Mouse (Mus musculus): ENCODE measurements around the gene Plk5. TPM values are rescaled to one million over a fixed set of nuclear protein-coding genes. Genes with fewer than 3 reads are reported as not detected.
A peak's percentile ranks its signal among the peaks of the same experiment; 100 is the strongest.

The Plk5 gene
- polyA plus RNA-seq, 1 experiment from 2014 or later, result 1.2 TPM

GRCm38 (mm10) chr10:80329273-80330081 is 26.8 kb upstream of the Plk5 start, which contains the start of the genes Pcsk4 and Reep6:
Gene Pcsk4, minus strand, starts transcription at chr10:80329498.
Gene Reep6, plus strand, starts transcription at chr10:80329953.
- DNase-seq (ENCODE audit: low spot score) (peak; percentile 97), ATAC-seq (peak; percentile 94)
- H3K9ac ChIP-seq (ENCODE audit: low read length), result peak within 1 kb of the TSS; percentile 46
- H3K27ac ChIP-seq (ENCODE audit: low read depth, low read length), result no peak within 1 kb of the TSS; the same call in 1 of the 2 replicates
- H3K27me3 ChIP-seq (replicated peaks; ENCODE audit: control insufficient read depth, insufficient read depth, low read length), result peaks cover 7% of the 10 kb centered on the region; the same call in 1 of the 2 replicates
- 4% methylated on average over 34 of the region's 36 CpGs for WGBS
- peak within 1 kb of the TSS; percentile 79 for H3K4me2 ChIP-seq (ENCODE audit: low read length)
- peak within 1 kb of the TSS; percentile 40 for H3K4me3 ChIP-seq (ENCODE audit: low read depth, low read length)
- no peaks in the 10 kb centered on the region for H3K36me3 ChIP-seq (ENCODE audit: control insufficient read depth, insufficient read depth, low read length)
- no peaks in the 10 kb centered on the region for H3K9me3 ChIP-seq (replicated peaks; ENCODE audit: control insufficient read depth, low read length)
- H3K4me1 ChIP-seq (ENCODE audit: control insufficient read depth, insufficient read depth, low read length), result peaks cover 11% of the 10 kb centered on the region

GRCm38 (mm10) chr10:80330084-80330483 is 26.2 kb upstream of the Plk5 start:
- 1% methylated on average over 40 of the region's 41 CpGs for WGBS
- DNase-seq (ENCODE audit: low spot score) (no peak), ATAC-seq (no peak)
- Histone ChIP-seq H3K27me3 (replicated peaks; ENCODE audit: control insufficient read depth, insufficient read depth, low read length) (peaks cover 7% of the 10 kb centered on the region; the same call in 1 of the 2 replicates), H3K4me3 (ENCODE audit: low read depth, low read length) (peak overlapping the region; percentile 40), H3K4me2 (ENCODE audit: low read length) (peak overlapping the region; percentile 79), H3K9me3 (replicated peaks; ENCODE audit: control insufficient read depth, low read length) (no peaks in the 10 kb centered on the region), H3K27ac (ENCODE audit: low read depth, low read length) (no peak overlapping the region), H3K36me3 (ENCODE audit: control insufficient read depth, insufficient read depth, low read length) (no peaks in the 10 kb centered on the region), H3K9ac (ENCODE audit: low read length) (peak overlapping the region; percentile 46), H3K4me1 (ENCODE audit: control insufficient read depth, insufficient read depth, low read length) (peaks cover 11% of the 10 kb centered on the region)

- Histone ChIP-seq H3K36me3 (ENCODE audit: control insufficient read depth, insufficient read depth, low read length) (no peaks in the 10 kb centered on the region), H3K27ac (ENCODE audit: low read depth, low read length) (no peak overlapping the region), H3K4me1 (ENCODE audit: control insufficient read depth, insufficient read depth, low read length) (peaks cover 11% of the 10 kb centered on the region), H3K27me3 (replicated peaks; ENCODE audit: control insufficient read depth, insufficient read depth, low read length) (peaks cover 7% of the 10 kb centered on the region; the same call in 1 of the 2 replicates), H3K4me3 (ENCODE audit: low read depth, low read length) (no peak overlapping the region), H3K4me2 (ENCODE audit: low read length) (no peak overlapping the region), H3K9me3 (replicated peaks; ENCODE audit: control insufficient read depth, low read length) (no peaks in the 10 kb centered on the region), H3K9ac (ENCODE audit: low read length) (0 out of 2 replicates have a peak overlapping the region, but pooled peaks have one; percentile 46)
- WGBS, result 63% methylated on average over 2 of the region's 2 CpGs
- no peak for DNase-seq (ENCODE audit: low spot score)
- no peak for ATAC-seq
These were observed 25.4 kb upstream of the Plk5 start for GRCm38 (mm10) chr10:80330888-80331287.

GRCm38 (mm10) chr10:80331636-80332524 is 24.4 kb upstream of the Plk5 start:
- Histone ChIP-seq H3K27ac (ENCODE audit: low read depth, low read length) (no peak overlapping the region), H3K4me1 (ENCODE audit: control insufficient read depth, insufficient read depth, low read length) (peaks cover 11% of the 10 kb centered on the region), H3K36me3 (ENCODE audit: control insufficient read depth, insufficient read depth, low read length) (no peaks in the 10 kb centered on the region), H3K27me3 (replicated peaks; ENCODE audit: control insufficient read depth, insufficient read depth, low read length) (peaks cover 7% of the 10 kb centered on the region; the same call in 1 of the 2 replicates), H3K4me2 (ENCODE audit: low read length) (no peak overlapping the region), H3K9ac (ENCODE audit: low read length) (no peak overlapping the region), H3K9me3 (replicated peaks; ENCODE audit: control insufficient read depth, low read length) (no peaks in the 10 kb centered on the region), H3K4me3 (ENCODE audit: low read depth, low read length) (no peak overlapping the region)
- DNase-seq (ENCODE audit: low spot score) (no peak), ATAC-seq (no peak)
- 83% methylated on average over 10 of the region's 10 CpGs for WGBS

- Histone ChIP-seq H3K4me2 (ENCODE audit: low read length) (no peak overlapping the region), H3K27ac (ENCODE audit: low read depth, low read length) (no peak overlapping the region), H3K9ac (ENCODE audit: low read length) (no peak overlapping the region), H3K4me3 (ENCODE audit: low read depth, low read length) (no peak overlapping the region), H3K27me3 (replicated peaks; ENCODE audit: control insufficient read depth, insufficient read depth, low read length) (peaks cover 7% of the 10 kb centered on the region; the same call in 1 of the 2 replicates), H3K9me3 (replicated peaks; ENCODE audit: control insufficient read depth, low read length) (no peaks in the 10 kb centered on the region), H3K4me1 (ENCODE audit: control insufficient read depth, insufficient read depth, low read length) (peaks cover 11% of the 10 kb centered on the region), H3K36me3 (ENCODE audit: control insufficient read depth, insufficient read depth, low read length) (no peaks in the 10 kb centered on the region)
- 81% methylated on average over 5 of the region's 5 CpGs for WGBS
- DNase-seq (ENCODE audit: low spot score) (no peak), ATAC-seq (no peak)
These were observed 23.7 kb upstream of the Plk5 start for GRCm38 (mm10) chr10:80332525-80332989.

- DNase-seq (ENCODE audit: low spot score) (no peak), ATAC-seq (no peak)
- 91% methylated on average over 12 of the region's 12 CpGs for WGBS
- Histone ChIP-seq H3K4me3 (ENCODE audit: low read depth, low read length) (no peak overlapping the region), H3K36me3 (ENCODE audit: control insufficient read depth, insufficient read depth, low read length) (no peaks in the 10 kb centered on the region), H3K9me3 (replicated peaks; ENCODE audit: control insufficient read depth, low read length) (no peaks in the 10 kb centered on the region), H3K27me3 (replicated peaks; ENCODE audit: control insufficient read depth, insufficient read depth, low read length) (peaks cover 14% of the 10 kb centered on the region), H3K4me1 (ENCODE audit: control insufficient read depth, insufficient read depth, low read length) (no peaks in the 10 kb centered on the region), H3K4me2 (ENCODE audit: low read length) (no peak overlapping the region), H3K27ac (ENCODE audit: low read depth, low read length) (no peak overlapping the region), H3K9ac (ENCODE audit: low read length) (no peak overlapping the region)
These were observed 20.0 kb upstream of the Plk5 start for GRCm38 (mm10) chr10:80336263-80336662.

- Histone ChIP-seq H3K9ac (ENCODE audit: low read length) (no peak overlapping the region), H3K27ac (ENCODE audit: low read depth, low read length) (no peak overlapping the region), H3K4me1 (ENCODE audit: control insufficient read depth, insufficient read depth, low read length) (peaks cover 3% of the 10 kb centered on the region; the same call in 1 of the 2 replicates), H3K27me3 (replicated peaks; ENCODE audit: control insufficient read depth, insufficient read depth, low read length) (peaks cover 51% of the 10 kb centered on the region), H3K36me3 (ENCODE audit: control insufficient read depth, insufficient read depth, low read length) (no peaks in the 10 kb centered on the region), H3K4me2 (ENCODE audit: low read length) (no peak overlapping the region), H3K4me3 (ENCODE audit: low read depth, low read length) (no peak overlapping the region), H3K9me3 (replicated peaks; ENCODE audit: control insufficient read depth, low read length) (no peaks in the 10 kb centered on the region)
- WGBS, result 22% methylated on average over 19 of the region's 19 CpGs
- ATAC-seq (0 out of 2 replicates have a peak, but pooled peaks have one; percentile 36), DNase-seq (ENCODE audit: low spot score) (peak; percentile 86)
These were observed 16.1 kb upstream of the Plk5 start for GRCm38 (mm10) chr10:80339941-80340750.

- WGBS, result 14% methylated on average over 21 of the region's 21 CpGs
- Histone ChIP-seq H3K9ac (ENCODE audit: low read length) (no peak overlapping the region), H3K9me3 (replicated peaks; ENCODE audit: control insufficient read depth, low read length) (no peaks in the 10 kb centered on the region)
These were observed 15.2 kb upstream of the Plk5 start for GRCm38 (mm10) chr10:80341026-80341425.

More at GRCm38 (mm10) chr10:80341026-80341425, 15.2 kb upstream of the Plk5 start:
- DNase-seq (ENCODE audit: low spot score), result no peak
- no peak for ATAC-seq
- peaks cover 59% of the 10 kb centered on the region for H3K27me3 ChIP-seq (replicated peaks; ENCODE audit: control insufficient read depth, insufficient read depth, low read length)
- no peak overlapping the region for H3K27ac ChIP-seq (ENCODE audit: low read depth, low read length)
- H3K4me3 ChIP-seq (ENCODE audit: low read depth, low read length), result no peak overlapping the region
- no peak overlapping the region for H3K4me2 ChIP-seq (ENCODE audit: low read length)
- peaks cover 3% of the 10 kb centered on the region; the same call in 1 of the 2 replicates for H3K4me1 ChIP-seq (ENCODE audit: control insufficient read depth, insufficient read depth, low read length)
- no peaks in the 10 kb centered on the region for H3K36me3 ChIP-seq (ENCODE audit: control insufficient read depth, insufficient read depth, low read length)
